Mouse (Mus musculus) left cerebral cortex, adult 2 months (tissue): Measurements from ENCODE around the gene Uap1. TPM values are rescaled to one million over a fixed set of nuclear protein-coding genes. Genes with fewer than 3 reads are reported as not detected.
A peak's percentile ranks its signal among the peaks of the same experiment; 100 is the strongest.

ENCODE experiments used
- DNase-seq, 2 experiments: peaks; one replicate each; pipeline ENCODE4 v3.0.0; 2021 to 2022; ENCODE audit warnings: low spot score in 2 of 2, mixed read lengths in 1 of 2; ENCODE audit errors: extremely low spot score in 1 of 2
- H3K27ac ChIP-seq: fragments of 200-600 bp; 2 replicates; pipeline ENCODE4 v1.8.1; 2022
- H3K4me3 ChIP-seq: fragments of 200-600 bp; 2 replicates; pipeline ENCODE4 v1.8.1; 2022
- CTCF ChIP-seq: fragments of 200-600 bp; IDR thresholded peaks from 2 replicates; pipeline ENCODE4 v1.8.1; 2022; ENCODE audit warnings: antibody characterized with exemption, mild to moderate bottlenecking, moderate library complexity
- intact Hi-C: fragments of 180-260 bp; cut with DNase I; formaldehyde crosslinking; loops from one replicate; pipeline ENCODE4 v1.15.1; 2025
- total RNA-seq, 2 experiments: library from RNA; stranded (reverse); gene quantifications; 2 replicates each; pipeline ENCODE4 v1.2.3; 2021

Uap1 gene
- total RNA-seq, 2 experiments from 2014 or later: 55.7 to 60.9 TPM

DNA sequence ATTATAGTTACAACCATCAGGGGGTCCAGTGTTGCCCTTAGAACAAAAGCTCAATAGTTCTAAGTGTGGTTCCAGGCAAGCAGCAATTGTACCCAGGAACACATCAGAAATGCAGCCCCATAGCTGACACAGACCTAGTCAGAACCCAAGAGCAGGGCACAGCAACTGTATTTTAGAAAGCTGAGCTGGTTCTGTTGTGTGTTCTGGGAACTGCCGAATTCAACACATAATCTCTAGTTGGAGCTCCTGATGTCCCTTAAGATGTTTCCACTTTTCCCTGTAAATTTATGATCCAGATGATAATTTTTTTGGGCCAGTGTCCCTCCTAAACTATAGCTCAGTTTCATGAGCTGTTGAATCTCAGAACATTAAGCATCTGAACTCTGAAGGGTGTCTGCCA, 17.2 kb upstream of the Uap1 start:
- intact Hi-C loops: no loop called here
- no peak for TF ChIP-seq CTCF
- Histone ChIP-seq H3K27ac (no peak overlapping the region), H3K4me3 (no peak overlapping the region)
- DNase-seq: no peak

- intact Hi-C loops: no loop called here
- H3K4me3 ChIP-seq: no peak overlapping the region
- TF ChIP-seq CTCF: no peak
- H3K27ac ChIP-seq: no peak overlapping the region
- DNase-seq: no peak
These were observed 15.5 kb upstream of the Uap1 start for GRCm38 (mm10) chr1:170190225-170190624.

DNA sequence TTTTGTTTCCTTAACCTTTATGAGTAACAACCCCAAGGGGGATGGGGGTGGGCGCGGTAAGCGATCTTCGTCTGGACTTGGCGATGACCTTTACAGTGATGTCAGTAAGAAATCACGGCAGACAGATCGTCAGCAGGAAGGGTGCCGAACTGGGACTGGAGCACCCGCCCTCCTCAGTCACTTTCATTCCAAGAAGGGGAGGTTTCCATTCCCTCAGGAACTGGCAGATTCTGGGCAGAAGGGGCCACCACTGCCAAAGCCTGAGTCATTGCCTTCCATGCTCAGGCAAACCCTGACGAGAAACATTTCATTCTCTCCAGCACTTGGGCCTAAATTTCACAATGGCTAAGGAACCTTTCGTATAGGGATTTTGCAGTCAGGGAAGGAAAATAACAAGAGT, 13.8 kb upstream of the Uap1 start:
- Histone ChIP-seq H3K27ac (peak overlapping the region; percentile 6; the same call in 1 of the 2 replicates), H3K4me3 (no peak overlapping the region)
- intact Hi-C loops: loop anchor here (5.0 kb wide), 1 partner anchor 106 kb away; no protein-coding TSS in a partner anchor
- DNase-seq: peak in 1 of 2 experiments; percentile 29
- no peak for TF ChIP-seq CTCF

DNA sequence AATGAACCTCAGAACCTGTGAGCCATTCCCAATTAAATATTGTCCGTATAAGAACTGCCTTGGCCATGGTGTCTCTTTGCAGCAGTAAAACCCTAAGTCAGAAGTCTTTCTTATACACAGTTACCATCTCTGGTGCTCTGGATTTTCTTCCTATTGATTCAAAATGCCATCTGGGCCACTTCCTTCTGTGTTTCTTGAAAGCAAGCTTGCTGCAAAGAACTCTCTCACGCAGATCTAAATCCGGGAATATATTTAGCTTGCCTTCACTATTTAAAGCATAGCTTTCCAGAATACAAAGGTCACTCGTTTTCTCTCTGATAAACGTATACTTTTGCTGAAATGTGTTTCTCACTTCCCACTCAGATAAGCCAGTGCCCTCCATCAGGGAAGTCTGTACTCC, 11.8 kb upstream of the Uap1 start:
- Histone ChIP-seq H3K4me3 (no peak overlapping the region), H3K27ac (peak overlapping the region; percentile 85)
- TF ChIP-seq CTCF: no peak
- intact Hi-C loops: loop anchor here (5.0 kb wide), 1 partner anchor 104 kb away; no protein-coding TSS in a partner anchor
- no peak for DNase-seq

- no peak for TF ChIP-seq CTCF
- intact Hi-C loops: loop anchor here (5.0 kb wide), 1 partner anchor 103 kb away; no protein-coding TSS in a partner anchor
- no peak overlapping the region for H3K4me3 ChIP-seq
- no peak overlapping the region for H3K27ac ChIP-seq
- no peak for DNase-seq
These were observed 10.4 kb upstream of the Uap1 start for GRCm38 (mm10) chr1:170185137-170185536.

- no peak for DNase-seq
These were observed 7.9 kb upstream of the Uap1 start for GRCm38 (mm10) chr1:170182706-170183105.

DNA sequence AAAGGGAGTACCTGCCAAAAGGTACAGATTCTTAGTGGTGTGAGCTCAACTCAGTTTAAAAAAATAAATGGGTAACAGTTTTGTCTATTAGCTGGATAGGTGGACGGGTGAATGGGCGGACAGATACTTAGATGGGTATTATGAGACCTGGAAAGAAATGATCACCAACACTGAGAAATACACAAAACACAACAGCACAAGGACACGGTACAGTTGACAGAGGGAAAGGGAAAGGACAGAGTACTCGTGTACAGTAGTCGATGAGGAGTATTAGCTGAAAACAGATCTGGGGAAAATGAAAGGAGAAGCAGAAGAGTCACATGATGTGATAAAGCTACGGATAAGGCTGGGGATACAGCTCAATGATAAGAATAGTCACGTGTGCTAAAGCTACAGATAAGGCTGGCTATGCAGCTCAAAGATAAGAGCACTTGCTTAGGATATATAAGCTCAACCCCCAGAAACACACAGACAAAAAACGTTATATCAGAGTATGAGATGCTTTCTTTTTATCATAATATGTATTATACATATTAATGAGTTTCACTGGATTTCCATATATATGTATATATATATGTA, 2.0 kb upstream of the Uap1 start:
- no peak for TF ChIP-seq CTCF
- Histone ChIP-seq H3K4me3 (no peak overlapping the region), H3K27ac (no peak overlapping the region)
- intact Hi-C loops: no loop called here
- no peak for DNase-seq

More at GRCm38 (mm10) chr1:170182706-170183105, 7.9 kb upstream of the Uap1 start:
- TF ChIP-seq CTCF: no peak
- Histone ChIP-seq H3K27ac (no peak overlapping the region), H3K4me3 (no peak overlapping the region)
- intact Hi-C loops: no loop called here

- no peak overlapping the region for H3K27ac ChIP-seq
- intact Hi-C loops: no loop called here
- no peak for DNase-seq
- TF ChIP-seq CTCF: no peak
- H3K4me3 ChIP-seq: no peak overlapping the region; the same call in 1 of the 2 replicates
These were observed 1.1 kb upstream of the Uap1 start for GRCm38 (mm10) chr1:170175848-170176247.

GRCm38 (mm10) chr1:170173991-170174813, 555 bp downstream of the Uap1 start:
- peak overlapping the region; percentile 87 for H3K27ac ChIP-seq
- no peak for DNase-seq
- peak overlapping the region; percentile 88 for H3K4me3 ChIP-seq
- intact Hi-C loops: no loop called here
- no peak for TF ChIP-seq CTCF

GRCm38 (mm10) chr1:170167781-170168180, 7.0 kb downstream of the Uap1 start:
- no peak overlapping the region for H3K27ac ChIP-seq
- DNase-seq: no peak
- no peak for TF ChIP-seq CTCF
- intact Hi-C loops: no loop called here
- H3K4me3 ChIP-seq: no peak overlapping the region

GRCm38 (mm10) chr1:170164913-170165312, 9.8 kb downstream of the Uap1 start:
- no peak for TF ChIP-seq CTCF
- intact Hi-C loops: no loop called here
- no peak for DNase-seq
- no peak overlapping the region for H3K27ac ChIP-seq
- no peak overlapping the region for H3K4me3 ChIP-seq

- H3K27ac ChIP-seq: no peak overlapping the region
- H3K4me3 ChIP-seq: no peak overlapping the region
- intact Hi-C loops: no loop called here
- DNase-seq: no peak
- no peak for TF ChIP-seq CTCF
These were observed 10.6 kb downstream of the Uap1 start for GRCm38 (mm10) chr1:170164053-170164614.
